ENCODE assay signal across 8 mouse cellular contexts in genomic region chr5:139409412-139409811, GRCm38 (mm10). TPM values are rescaled to one million over a fixed set of nuclear protein-coding genes. Genes with fewer than 3 reads are reported as not detected.
DNase-seq lines count a peak whose midpoint lies in the region; ATAC-seq and TF ChIP-seq lines count a peak whose summit lies in the region.

No protein-coding gene starts in this region.

- H3K4me2 ChIP-seq in intestine, embryonic 16.5 days (ENCODE audit: low read depth, low read length), result no peak overlapping the region

- H3K9me3 ChIP-seq in intestine, embryonic 16.5 days (ENCODE audit: control insufficient read depth, low read length), result no peaks in the 10 kb centered on the region

- H3K36me3 ChIP-seq in intestine, embryonic 16.5 days (ENCODE audit: control insufficient read depth, insufficient read depth, low read length), result no peaks in the 10 kb centered on the region

- WGBS in intestine, embryonic 16.5 days, result 49% methylated on average over 12 of the region's 12 CpGs

- peak; percentile 63 for DNase-seq in kidney, adult 11 months
- no peak for DNase-seq in kidney, adult 9 months
- DNase-seq in spleen, adult 12 weeks (ENCODE audit: low spot score), result no peak
- DNase-seq in spleen, postnatal 36 days (ENCODE audit: low spot score in 2 of 2), result no peak

- no peaks in the 10 kb centered on the region for H3K27me3 ChIP-seq in intestine, embryonic 16.5 days (replicated peaks; ENCODE audit: control insufficient read depth, insufficient read depth, low read length)

- H3K4me1 ChIP-seq in embryonic fibroblast, embryonic 13.5 days (ENCODE audit: control insufficient read depth, insufficient read depth, low read length), result 0 out of 2 replicates have a peak, but pooled peaks cover 3% of the 10 kb centered on the region
- peaks cover 18% of the 10 kb centered on the region for H3K4me1 ChIP-seq in intestine, embryonic 16.5 days (ENCODE audit: control insufficient read depth, insufficient read depth, low read length)

- H3K4me3 ChIP-seq in embryonic fibroblast, embryonic 13.5 days (ENCODE audit: insufficient read depth, low read length), result no peak overlapping the region
- H3K4me3 ChIP-seq in intestine, embryonic 16.5 days (ENCODE audit: low read length), result no peak overlapping the region

- ATAC-seq in intestine, embryonic 16.5 days, result peak; percentile 56
- ATAC-seq in megakaryocyte progenitor cell, adult 5-6 weeks (replicated peaks; ENCODE audit: poor library complexity), result peak; percentile 12
- ATAC-seq in frontal cortex, adult (ENCODE audit: low TSS enrichment), result no peak

- no peak for TF ChIP-seq POLR2A in embryonic fibroblast, embryonic 13.5 days (IDR thresholded peaks at IDR 0.05; ENCODE audit: low read depth, low read length)

- 0 out of 2 replicates have a peak overlapping the region, but pooled peaks have one; percentile 7 for H3K9ac ChIP-seq in intestine, embryonic 16.5 days (ENCODE audit: low read depth, low read length)

- peak overlapping the region; percentile 0; the same call in 1 of the 2 replicates for H3K27ac ChIP-seq in embryonic fibroblast, embryonic 13.5 days (ENCODE audit: insufficient read depth, low read length)
- H3K27ac ChIP-seq in intestine, embryonic 16.5 days (ENCODE audit: low read length), result peak overlapping the region; percentile 33; the same call in 1 of the 2 replicates

- TF ChIP-seq CTCF in embryonic fibroblast, embryonic 13.5 days (IDR thresholded peaks at IDR 0.05; ENCODE audit: borderline replicate concordance, insufficient read depth, low read length), result no peak

RNA-seq across cellular contexts. Expression of gene C130050O18Rik, which starts 4.3 kb away (rescaled TPM):
- 0.33 TPM in 1 of 2 replicates, not detected in the other for polyA plus RNA-seq in embryonic fibroblast, embryonic 13.5 days (2011; ENCODE audit: insufficient read length, low read depth, missing spikeins)
- polyA plus RNA-seq in intestine, embryonic 16.5 days (2015; fragmentation: Nextera tagmentation; extraction: Ambion mirVana), result 0.87 and 1.0 TPM in 2 replicates
- 1.8 and 2.3 TPM in 2 replicates for total RNA-seq in megakaryocyte progenitor cell, adult 5-6 weeks (2015)
- total RNA-seq in megakaryocyte progenitor cell, adult 5-6 weeks (2017), result 1.3 and 2.1 TPM in 2 replicates

RNA-seq across cellular contexts. Expression of gene Gper1, which starts 13.5 kb away (rescaled TPM):
- 2.2 and 7.1 TPM in 2 replicates for polyA plus RNA-seq in embryonic fibroblast, embryonic 13.5 days (2011; ENCODE audit: insufficient read length, low read depth, missing spikeins)
- 1.1 and 1.5 TPM in 2 replicates for polyA plus RNA-seq in intestine, embryonic 16.5 days (2015; fragmentation: Nextera tagmentation; extraction: Ambion mirVana)
- total RNA-seq in megakaryocyte progenitor cell, adult 5-6 weeks (2015), result not detected in 2 replicates
- not detected in 2 replicates for total RNA-seq in megakaryocyte progenitor cell, adult 5-6 weeks (2017)

RNA-seq across cellular contexts. Expression of gene Gpr146, which starts 31.9 kb away (rescaled TPM):
- polyA plus RNA-seq in embryonic fibroblast, embryonic 13.5 days (2011; ENCODE audit: insufficient read length, low read depth, missing spikeins), result 0.72 and 0.88 TPM in 2 replicates
- 2.3 and 2.5 TPM in 2 replicates for polyA plus RNA-seq in intestine, embryonic 16.5 days (2015; fragmentation: Nextera tagmentation; extraction: Ambion mirVana)
- total RNA-seq in megakaryocyte progenitor cell, adult 5-6 weeks (2015), result 6.0 and 6.3 TPM in 2 replicates
- total RNA-seq in megakaryocyte progenitor cell, adult 5-6 weeks (2017), result 5.7 and 6.7 TPM in 2 replicates

RNA-seq across cellular contexts. Expression of gene 3110082I17Rik, which starts 50.9 kb away (rescaled TPM):
- polyA plus RNA-seq in embryonic fibroblast, embryonic 13.5 days (2011; ENCODE audit: insufficient read length, low read depth, missing spikeins), result 13.9 and 15.3 TPM in 2 replicates
- 25.8 and 35.5 TPM in 2 replicates for polyA plus RNA-seq in intestine, embryonic 16.5 days (2015; fragmentation: Nextera tagmentation; extraction: Ambion mirVana)
- 20.7 and 26.2 TPM in 2 replicates for total RNA-seq in megakaryocyte progenitor cell, adult 5-6 weeks (2015)
- total RNA-seq in megakaryocyte progenitor cell, adult 5-6 weeks (2017), result 60.9 and 69.2 TPM in 2 replicates

RNA-seq across cellular contexts. Expression of gene Cyp2w1, which starts 57.0 kb away (rescaled TPM):
- polyA plus RNA-seq in embryonic fibroblast, embryonic 13.5 days (2011; ENCODE audit: insufficient read length, low read depth, missing spikeins), result not detected in 2 replicates
- 33.9 and 44.0 TPM in 2 replicates for polyA plus RNA-seq in intestine, embryonic 16.5 days (2015; fragmentation: Nextera tagmentation; extraction: Ambion mirVana)
- not detected in 2 replicates for total RNA-seq in megakaryocyte progenitor cell, adult 5-6 weeks (2015)
- total RNA-seq in megakaryocyte progenitor cell, adult 5-6 weeks (2017), result not detected in 2 replicates
